Mouse (Mus musculus) ES-E14 (cell line): ENCODE data around the gene Taok3. TPM values are rescaled to one million over a fixed set of nuclear protein-coding genes. Genes with fewer than 3 reads are reported as not detected.

ENCODE experiments used
- DNase-seq: peaks from one replicate; pipeline ENCODE4 v3.0.0-alpha.2; 2013; ENCODE audit warnings: low read depth, low spot score
- H3K27ac ChIP-seq: 2 replicates; pipeline ENCODE4 v1.5.1; 2012; ENCODE audit warnings: low read depth, mild to moderate bottlenecking, low read length, moderate library complexity, mixed read lengths; ENCODE audit not compliant: poor library complexity, insufficient read depth, severe bottlenecking
- H3K36me3 ChIP-seq: 2 replicates; pipeline ENCODE4 v1.6.1; 2012; ENCODE audit warnings: mild to moderate bottlenecking, low read length, moderate library complexity, mixed read lengths; ENCODE audit not compliant: control insufficient read depth, poor library complexity, insufficient read depth, severe bottlenecking
- H3K4me1 ChIP-seq, 2 experiments: fragments of 150-350 bp in 1 of 2; sonication (generic) in 1 of 2; 2 replicates each; pipeline ENCODE4 v1.6.1; 2012; ENCODE audit warnings: low read length in 2 of 2, mild to moderate bottlenecking in 1 of 2, mixed read lengths in 1 of 2; ENCODE audit not compliant: control insufficient read depth in 2 of 2, insufficient read depth in 2 of 2, poor library complexity in 1 of 2
- H3K4me3 ChIP-seq, 2 experiments: fragments of 150-350 bp in 1 of 2; sonication (generic) in 1 of 2; 2 replicates each; pipeline ENCODE4 v1.5.1; 2012; ENCODE audit warnings: low read length in 2 of 2, low read depth in 1 of 2, mild to moderate bottlenecking in 1 of 2, mixed read lengths in 1 of 2; ENCODE audit not compliant: insufficient read depth in 1 of 2, poor library complexity in 1 of 2, severe bottlenecking in 1 of 2
- H3K9ac ChIP-seq: 2 replicates; pipeline ENCODE4 v1.6.1; 2012; ENCODE audit warnings: low read depth, mild to moderate bottlenecking, low read length, mixed read lengths; ENCODE audit not compliant: poor library complexity, insufficient read depth, severe bottlenecking
- H3K9me3 ChIP-seq: fragments of 150-350 bp; sonication (generic); 2 replicates; pipeline ENCODE4 v1.6.1; 2012; ENCODE audit warnings: low read depth, mild to moderate bottlenecking, low read length; ENCODE audit not compliant: control insufficient read depth, insufficient read depth
- CHD2 ChIP-seq: IDR thresholded peaks from 2 replicates; pipeline ENCODE4 v1.6.1; 2014; ENCODE audit warnings: mild to moderate bottlenecking, low read depth, low read length, inconsistent platforms
- HCFC1 ChIP-seq: IDR thresholded peaks from 2 replicates; pipeline ENCODE4 v1.6.1; 2012; ENCODE audit warnings: low read length, inconsistent platforms, borderline replicate concordance; ENCODE audit not compliant: insufficient read depth
- MAFK ChIP-seq: IDR thresholded peaks from 2 replicates; pipeline ENCODE4 v1.6.1; 2014; ENCODE audit warnings: mild to moderate bottlenecking, low read depth, low read length, inconsistent platforms; ENCODE audit not compliant: insufficient read depth
- ZC3H11A ChIP-seq: IDR thresholded peaks from 2 replicates; pipeline ENCODE4 v1.6.1; 2012; ENCODE audit warnings: low read depth, mild to moderate bottlenecking, inconsistent platforms, low read length, borderline replicate concordance
- ZNF384 ChIP-seq: IDR thresholded peaks from 2 replicates; pipeline ENCODE4 v1.6.1; 2012; ENCODE audit warnings: low read depth, low read length, inconsistent platforms
- in situ Hi-C, 2 experiments: fragments of 600-800 bp; cut with MboI; formaldehyde crosslinking; loops; one replicate each; pipeline ENCODE4 v1.15.1; 2025; ENCODE audit warnings: low sequenced_read_pairs in 2 of 2, inconsistent platforms in 1 of 2; ENCODE audit not compliant: unreplicated experiment in 2 of 2
- total RNA-seq: library from RNA; depleted of rRNA; stranded (reverse); fragments of 300-350 nt; gene quantifications from 2 replicates; pipeline ENCODE4 v1.2.3, GENCODE M21; 2012

Gene Taok3
- total RNA-seq, 1 experiment, result 6.9 TPM

DNA sequence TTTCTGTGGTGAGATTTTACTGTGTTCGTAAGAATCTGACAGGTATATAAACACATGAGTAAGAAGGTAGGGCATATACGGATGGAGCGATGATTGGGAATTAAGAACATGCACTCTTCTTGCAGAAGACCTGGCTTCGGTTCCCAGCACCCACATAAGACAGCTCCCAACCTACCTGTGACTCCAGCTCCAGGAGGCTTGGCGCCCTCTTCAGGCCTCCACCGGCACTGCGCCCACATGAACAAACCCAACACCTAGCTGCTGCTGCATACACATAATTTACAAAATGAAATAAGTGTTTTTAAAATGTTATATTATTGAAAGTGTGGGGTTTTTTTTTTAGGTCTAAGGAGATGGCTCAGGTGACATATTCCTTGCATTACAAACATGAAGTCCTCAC lies 65.7 kb downstream of the Taok3 start:
- DNase-seq, result peak; percentile 15
- in situ Hi-C loops, result no loop called here
- Histone ChIP-seq H3K27ac (no peak overlapping the region), H3K36me3 (peaks cover 3% of the 10 kb centered on the region; the same call in 1 of the 2 replicates), H3K4me3 (no peak overlapping the region), H3K9me3 (no peaks in the 10 kb centered on the region), H3K4me1 (no peaks in the 10 kb centered on the region), H3K9ac (no peak overlapping the region)
- no peak for TF ChIP-seq HCFC1
- no peak for TF ChIP-seq ZC3H11A
- TF ChIP-seq MAFK, result no peak
- TF ChIP-seq CHD2, result no peak
- TF ChIP-seq ZNF384, result no peak

DNA sequence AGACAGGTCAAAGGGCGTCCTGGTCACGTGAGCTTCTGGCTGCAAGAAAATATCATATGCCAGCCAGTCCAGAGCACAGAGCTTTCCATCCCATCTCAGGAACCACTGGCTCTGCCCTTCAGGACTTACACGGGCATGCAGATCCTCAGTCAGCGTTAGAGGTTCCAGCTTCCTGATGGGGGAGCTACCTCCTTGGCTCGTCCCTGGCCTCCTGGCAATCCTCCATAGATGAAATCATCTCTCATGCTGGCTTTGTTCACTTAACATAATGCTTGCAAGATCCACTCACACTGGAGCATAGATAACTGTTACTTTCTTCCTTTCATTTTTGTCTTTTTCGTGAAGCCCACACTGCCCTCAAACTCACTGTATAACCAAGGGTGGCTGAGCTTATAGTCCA lies 72.1 kb downstream of the Taok3 start:
- in situ Hi-C loops, result no loop called here
- Histone ChIP-seq H3K4me3 (no peak overlapping the region), H3K36me3 (no peaks in the 10 kb centered on the region), H3K9ac (no peak overlapping the region), H3K9me3 (no peaks in the 10 kb centered on the region), H3K4me1 (no peaks in the 10 kb centered on the region), H3K27ac (no peak overlapping the region)
- TF ChIP-seq MAFK (no peak), HCFC1 (no peak), ZNF384 (no peak), ZC3H11A (no peak), CHD2 (no peak)
- no peak for DNase-seq

DNA sequence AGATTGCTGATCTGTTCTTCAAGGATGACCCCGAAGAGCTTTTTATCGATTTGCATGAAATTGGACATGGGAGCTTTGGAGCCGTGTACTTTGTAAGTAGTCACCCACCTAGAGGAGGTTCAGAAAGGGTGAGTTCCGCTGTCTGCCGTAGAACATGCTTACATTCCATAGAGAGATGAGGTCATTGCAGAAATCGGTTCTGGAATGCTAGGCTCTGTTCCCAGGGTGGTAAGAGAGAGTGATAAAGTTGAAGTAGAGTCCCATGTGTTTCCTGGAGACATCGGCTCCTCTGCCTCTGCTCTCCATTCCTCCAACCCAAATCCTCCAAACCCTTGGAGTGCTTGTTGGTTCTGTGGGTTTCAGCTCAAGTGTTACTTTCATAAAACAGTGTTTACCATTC lies 73.8 kb downstream of the Taok3 start:
- no peak for DNase-seq
- TF ChIP-seq CHD2 (no peak), MAFK (no peak), ZNF384 (no peak), HCFC1 (no peak), ZC3H11A (no peak)
- no peaks in the 10 kb centered on the region for H3K4me1 ChIP-seq
- no peak overlapping the region for H3K4me3 ChIP-seq
- no peaks in the 10 kb centered on the region for H3K9me3 ChIP-seq
- no peak overlapping the region for H3K9ac ChIP-seq
- H3K27ac ChIP-seq, result no peak overlapping the region
- no peaks in the 10 kb centered on the region for H3K36me3 ChIP-seq
- in situ Hi-C loops, result no loop called here

DNA sequence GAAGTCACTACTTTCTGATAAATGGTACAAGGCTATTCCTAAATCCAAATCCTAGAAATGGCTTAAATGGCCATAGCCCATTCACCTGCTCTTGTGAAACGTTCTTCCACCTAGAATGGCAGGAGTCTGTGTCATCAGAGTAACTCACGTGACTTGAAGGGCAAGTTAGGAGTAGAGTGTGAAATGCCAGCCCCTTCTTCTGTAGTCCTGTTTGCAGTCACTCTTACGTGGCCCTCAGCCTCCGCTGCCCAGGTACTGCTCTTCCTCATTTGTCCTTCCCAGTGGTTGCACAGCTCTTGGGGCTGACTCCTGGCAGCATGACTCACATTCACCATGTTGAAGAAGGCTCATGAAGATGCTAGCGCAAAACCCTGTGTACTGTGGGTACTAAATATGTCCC lies 74.7 kb downstream of the Taok3 start:
- no peak for DNase-seq
- Histone ChIP-seq H3K9me3 (no peaks in the 10 kb centered on the region), H3K36me3 (no peaks in the 10 kb centered on the region)

DNA sequence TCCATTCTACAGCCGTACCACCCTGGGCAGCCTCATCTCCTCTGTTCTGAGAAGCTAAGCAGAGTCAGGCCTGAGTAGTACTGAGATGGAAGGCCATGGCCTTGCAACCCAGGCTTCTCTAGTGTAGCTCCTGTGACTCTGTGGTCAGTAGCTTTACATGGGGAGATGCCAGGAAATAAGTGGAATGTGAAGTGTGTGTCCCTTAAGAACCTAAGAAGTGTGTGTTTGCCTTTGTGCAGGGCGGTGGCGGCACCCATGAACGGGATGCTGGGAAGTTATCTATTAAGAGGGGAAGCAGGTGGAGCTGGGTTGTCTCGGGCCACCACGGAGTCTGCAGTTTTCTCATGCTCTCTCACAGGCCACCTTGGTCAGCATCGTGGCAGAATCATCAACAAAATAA lies 76.6 kb downstream of the Taok3 start:
- no peak for DNase-seq
- TF ChIP-seq MAFK (no peak), CHD2 (no peak), HCFC1 (no peak), ZNF384 (no peak), ZC3H11A (no peak)
- Histone ChIP-seq H3K9ac (no peak overlapping the region), H3K36me3 (peaks cover 4% of the 10 kb centered on the region; the same call in 1 of the 2 replicates), H3K9me3 (no peaks in the 10 kb centered on the region), H3K4me3 (no peak overlapping the region), H3K4me1 (no peaks in the 10 kb centered on the region), H3K27ac (no peak overlapping the region)
- in situ Hi-C loops, result no loop called here

More for the DNA sequence above, 74.7 kb downstream of the Taok3 start:
- TF ChIP-seq HCFC1 (no peak), CHD2 (no peak), ZC3H11A (no peak), MAFK (no peak), ZNF384 (no peak)
- Histone ChIP-seq H3K4me1 (no peaks in the 10 kb centered on the region), H3K9ac (no peak overlapping the region), H3K4me3 (no peak overlapping the region), H3K27ac (no peak overlapping the region; the same call in 1 of the 2 replicates)
- in situ Hi-C loops, result no loop called here
